Mouse (Mus musculus) embryonic stem cell, embryonic (primary cell): Measurements from ENCODE around the gene Harbi1.

Experiments
- CTCF ChIA-PET, 4 experiments: fragments of 300-600 bp in 2 of 4; fragments of 350-600 bp in 2 of 4; sonication (Branson Sonifier 250); formaldehyde crosslinking; loops; one replicate each; lab custom pipeline; 2022; ENCODE audit warnings: inconsistent platforms in 2 of 4; lab: Charles Lee
- POLR2A ChIA-PET, 4 experiments: fragments of 300-600 bp in 2 of 4; fragments of 350-600 bp in 2 of 4; sonication (Branson Sonifier 250); formaldehyde crosslinking; loops; one replicate each; lab custom pipeline; 2022; ENCODE audit warnings: antibody characterized with exemption in 4 of 4, inconsistent platforms in 1 of 4; lab: Charles Lee

The Harbi1 gene

DNA sequence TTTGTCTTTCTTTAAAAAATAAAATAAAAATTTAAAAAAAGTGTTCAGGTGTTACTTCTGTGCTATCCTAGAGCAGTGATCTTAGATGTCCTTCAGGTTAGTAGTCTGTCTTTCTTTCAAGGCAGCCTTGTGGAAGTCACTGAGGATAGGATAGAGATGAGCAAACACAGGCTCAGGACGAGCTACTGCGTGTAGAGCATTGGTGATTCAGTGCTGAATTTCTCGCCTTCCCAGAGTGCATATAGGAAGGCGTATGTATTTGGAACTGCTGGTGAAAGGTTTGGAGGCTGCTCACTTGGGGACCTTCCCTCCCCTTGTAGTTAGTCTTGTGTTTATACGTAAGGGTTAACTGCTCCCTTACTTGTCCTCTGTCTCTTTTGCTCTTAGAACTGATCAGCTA is 24.6 kb downstream of the Harbi1 start:
- ChIA-PET CTCF (interaction anchor here in 1 of 4 experiments (0.6 to 2.9 kb wide), 2 partner anchors 9 to 197 kb away, joined by 4 to 7 read pairs; no protein-coding TSS in a partner anchor), POLR2A (interaction anchor here in 3 of 4 experiments (0.5 to 2.6 kb wide), 11 partner anchors 9 to 209 kb away, joined by 3 to 14 read pairs (median 4); no protein-coding TSS in a partner anchor)

DNA sequence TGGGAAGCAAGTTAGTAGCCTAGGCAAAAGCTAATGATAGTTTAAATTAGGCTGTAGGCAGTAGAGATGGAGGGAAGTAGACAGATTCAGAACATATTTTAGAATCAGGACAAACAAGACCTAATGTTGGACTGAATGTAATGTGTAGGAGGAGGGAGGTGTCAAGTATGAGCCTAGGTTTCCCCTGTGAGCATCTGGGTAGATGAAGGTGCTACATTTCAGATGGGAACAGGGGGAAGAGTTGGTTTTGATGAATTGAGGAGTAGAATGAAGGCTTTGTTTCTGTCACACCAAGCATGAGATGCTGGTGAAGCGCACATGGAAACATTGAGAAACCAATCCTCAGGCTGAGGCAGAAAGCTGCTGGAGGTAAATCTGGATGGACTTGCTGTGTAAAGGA is 28.9 kb downstream of the Harbi1 start:
- POLR2A ChIA-PET = interaction anchor here in 2 of 4 experiments (0.6 to 1.2 kb wide), 3 partner anchors 10 to 59 kb away, joined by 3 to 4 read pairs (median 3); partner anchors contain the start of gene Ambra1 (in 1 of the 2)
- CTCF ChIA-PET = no interaction called here

DNA sequence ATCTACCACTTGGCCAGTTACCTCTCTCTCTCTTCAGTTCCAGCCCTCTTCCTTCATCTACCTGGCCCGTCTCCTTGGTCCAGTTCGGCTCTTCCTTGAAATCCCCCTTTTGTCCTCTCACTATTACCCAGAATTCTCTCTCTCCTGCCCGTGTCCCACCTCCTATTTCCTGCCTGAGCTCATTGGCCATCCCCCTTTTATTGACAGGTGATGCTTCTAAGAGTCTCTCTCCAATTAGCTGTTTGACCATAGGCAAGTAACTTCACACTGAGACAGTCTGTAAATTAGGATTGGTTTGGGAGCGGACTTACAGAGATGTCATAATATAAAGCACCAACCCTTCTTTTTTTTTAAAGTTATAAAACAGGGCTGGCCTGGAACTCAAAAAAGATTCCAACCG is 34.0 kb downstream of the Harbi1 start:
- ChIA-PET POLR2A (interaction anchor here (0.6 to 2.5 kb wide), 18 partner anchors 8 to 480 kb away, joined by 3 to 15 read pairs (median 5); partner anchors contain the start of genes Ambra1 (in 3 of the 4), Atg13 (in 2 of the 4), Harbi1 (in 2 of the 4) and Arfgap2 (in 1 of the 4)), CTCF (interaction anchor here in 2 of 4 experiments (0.6 to 1.9 kb wide), 3 partner anchors 10 to 217 kb away, joined by 3 to 7 read pairs (median 4); no protein-coding TSS in a partner anchor)

DNA sequence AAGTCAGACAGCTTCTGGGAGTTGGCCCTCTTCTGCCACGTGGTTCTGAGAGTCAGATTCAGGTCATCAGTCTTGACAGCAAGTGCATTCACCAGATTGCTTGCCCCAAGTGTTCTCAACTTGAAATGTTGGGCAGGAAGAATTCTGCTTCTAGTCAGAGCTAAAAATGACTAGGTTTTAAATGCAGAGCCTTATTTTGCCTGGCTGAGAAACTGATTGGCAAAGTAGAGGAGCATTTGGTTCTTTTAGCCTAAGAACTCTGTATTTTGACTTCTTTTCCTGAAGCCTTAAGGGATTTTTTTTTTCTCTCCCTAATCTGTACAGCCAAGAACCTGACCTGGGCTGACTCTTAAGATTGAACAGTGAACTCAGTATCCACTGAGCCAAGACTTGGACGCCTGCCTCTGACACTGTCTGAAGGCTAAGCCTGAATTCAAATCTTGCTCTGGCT is 39.2 kb downstream of the Harbi1 start:
- ChIA-PET POLR2A (interaction anchor here in 1 of 4 experiments (0.7 to 2.1 kb wide), 7 partner anchors 13 to 81 kb away, joined by 3 to 8 read pairs (median 4); no protein-coding TSS in a partner anchor), CTCF (interaction anchor here in 1 of 4 experiments (0.7 kb wide), 1 partner anchor 646 kb away, joined by 3 read pairs; no protein-coding TSS in a partner anchor)
